Mouse (Mus musculus) C2C12 (cell line): ENCODE results near the gene Hist1h1a. TPM values are rescaled to one million over a fixed set of nuclear protein-coding genes. Genes with fewer than 3 reads are reported as not detected.
A peak's percentile ranks its signal among the peaks of the same experiment; 100 is the strongest.
"Not testable (repeated sequence)": the region's sequence is repeated elsewhere in the genome, so short reads cannot be mapped to it uniquely, and the experiment has no call there.

Experiments used
- H3K27me3 ChIP-seq: one replicate; pipeline ENCODE4 v1.6.1; 2011; ENCODE audit not compliant: control insufficient read depth, insufficient read depth, insufficient read length
- H3K36me3 ChIP-seq: one replicate; pipeline ENCODE4 v1.6.1; 2011; ENCODE audit not compliant: control insufficient read depth, insufficient read depth
- H3K4me3 ChIP-seq: one replicate; pipeline ENCODE4 v1.5.1; 2011; ENCODE audit warnings: mild to moderate bottlenecking, control low read depth; ENCODE audit not compliant: poor library complexity, insufficient read depth, severe bottlenecking
- H3K79me2 ChIP-seq: one replicate; pipeline ENCODE4 v1.6.1; 2011; ENCODE audit not compliant: control insufficient read depth, insufficient read depth
- H3K79me3 ChIP-seq: one replicate; pipeline ENCODE4 v1.6.1; 2011; ENCODE audit warnings: low read depth, control low read depth
- H3ac ChIP-seq: one replicate; pipeline ENCODE3; 2011; ENCODE audit warnings: low read depth; ENCODE audit not compliant: control insufficient read depth, insufficient read length
- CEBPB ChIP-seq: IDR thresholded peaks from one replicate; pipeline ENCODE4 v1.6.1; 2011; ENCODE audit warnings: low read depth, mild to moderate bottlenecking, control low read depth, moderate library complexity
- CTCF ChIP-seq: IDR thresholded peaks from one replicate; pipeline ENCODE4 v1.5.1; 2011; ENCODE audit not compliant: control insufficient read depth, insufficient read depth, insufficient read length
- FOSL1 ChIP-seq: IDR thresholded peaks from one replicate; pipeline ENCODE4 v1.8.0; 2011; ENCODE audit warnings: mild to moderate bottlenecking, low read length; ENCODE audit not compliant: poor library complexity, insufficient read depth, severe bottlenecking
- MAX ChIP-seq: IDR thresholded peaks from one replicate; pipeline ENCODE4 v1.6.1; 2011; ENCODE audit warnings: mild to moderate bottlenecking, control low read depth
- MYOD1 ChIP-seq: IDR thresholded peaks from one replicate; pipeline ENCODE4 v1.6.1; 2011; ENCODE audit warnings: low read depth; ENCODE audit not compliant: control insufficient read depth, insufficient read length
- MYOG ChIP-seq: IDR thresholded peaks from one replicate; pipeline ENCODE4 v1.6.1; 2011; ENCODE audit not compliant: control insufficient read depth, insufficient read length; ENCODE audit errors: extremely low read depth
- USF1 ChIP-seq: IDR thresholded peaks from one replicate; pipeline ENCODE4 v1.6.1; 2011; ENCODE audit warnings: low read depth, mild to moderate bottlenecking, control low read depth, moderate library complexity
- long read RNA-seq, 2 experiments: library from polyadenylated mRNA; unstranded; transcript quantifications; one replicate each; pipeline ENCODE4 v2.0.0; 2019 to 2020
- polyA plus RNA-seq: library from polyadenylated mRNA; unstranded; fragments of >200 nt; fragmentation: generic; extraction: Trizol; gene quantifications from one replicate; pipeline ENCODE4 v1.2.1, GENCODE M21; 2012; ENCODE audit warnings: missing spikeins

Gene Hist1h1a
- 1.5 TPM for polyA plus RNA-seq
- long read RNA-seq, experiment 1, result 0 reads
- long read RNA-seq, experiment 2, result 0 reads

DNA sequence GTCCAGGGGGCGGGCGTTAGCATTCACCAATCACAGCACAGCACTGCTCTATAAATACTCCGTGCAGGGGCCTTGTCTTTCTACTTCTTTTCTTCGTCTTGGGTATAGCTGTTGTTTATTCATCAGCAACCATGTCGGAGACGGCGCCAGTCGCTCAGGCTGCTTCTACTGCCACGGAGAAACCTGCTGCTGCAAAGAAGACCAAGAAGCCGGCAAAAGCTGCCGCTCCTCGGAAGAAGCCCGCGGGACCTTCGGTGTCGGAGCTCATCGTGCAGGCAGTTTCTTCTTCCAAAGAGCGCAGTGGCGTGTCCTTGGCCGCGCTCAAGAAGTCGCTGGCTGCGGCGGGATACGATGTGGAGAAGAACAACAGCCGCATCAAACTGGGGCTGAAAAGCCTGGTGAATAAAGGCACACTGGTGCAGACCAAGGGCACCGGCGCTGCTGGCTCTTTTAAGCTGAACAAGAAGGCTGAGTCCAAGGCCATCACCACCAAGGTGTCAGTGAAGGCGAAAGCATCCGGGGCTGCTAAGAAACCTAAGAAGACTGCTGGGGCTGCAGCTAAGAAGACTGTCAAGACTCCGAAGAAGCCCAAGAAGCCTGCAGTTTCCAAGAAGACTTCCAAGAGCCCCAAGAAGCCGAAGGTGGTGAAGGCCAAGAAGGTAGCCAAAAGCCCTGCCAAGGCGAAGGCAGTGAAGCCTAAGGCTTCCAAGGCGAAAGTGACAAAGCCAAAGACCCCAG lies at the start of gene Hist1h1a:
Gene Hist1h1a (plus strand): TSS at position 81 of the 738 bp plus-strand sequence.
- Histone ChIP-seq H3K4me3 (peak within 1 kb of the TSS; percentile 23), H3ac (no peak within 1 kb of the TSS), H3K27me3 (no peaks in the 10 kb centered on the region), H3K36me3 (no peaks in the 10 kb centered on the region), H3K79me2 (no peaks in the 10 kb centered on the region), H3K79me3 (no peaks in the 10 kb centered on the region)
- no peak for TF ChIP-seq CEBPB
- TF ChIP-seq MAX, result no peak
- TF ChIP-seq MYOD1, result no peak
- no peak for TF ChIP-seq FOSL1
- no peak for TF ChIP-seq USF1
- no peak for TF ChIP-seq CTCF
- no peak for TF ChIP-seq MYOG

DNA sequence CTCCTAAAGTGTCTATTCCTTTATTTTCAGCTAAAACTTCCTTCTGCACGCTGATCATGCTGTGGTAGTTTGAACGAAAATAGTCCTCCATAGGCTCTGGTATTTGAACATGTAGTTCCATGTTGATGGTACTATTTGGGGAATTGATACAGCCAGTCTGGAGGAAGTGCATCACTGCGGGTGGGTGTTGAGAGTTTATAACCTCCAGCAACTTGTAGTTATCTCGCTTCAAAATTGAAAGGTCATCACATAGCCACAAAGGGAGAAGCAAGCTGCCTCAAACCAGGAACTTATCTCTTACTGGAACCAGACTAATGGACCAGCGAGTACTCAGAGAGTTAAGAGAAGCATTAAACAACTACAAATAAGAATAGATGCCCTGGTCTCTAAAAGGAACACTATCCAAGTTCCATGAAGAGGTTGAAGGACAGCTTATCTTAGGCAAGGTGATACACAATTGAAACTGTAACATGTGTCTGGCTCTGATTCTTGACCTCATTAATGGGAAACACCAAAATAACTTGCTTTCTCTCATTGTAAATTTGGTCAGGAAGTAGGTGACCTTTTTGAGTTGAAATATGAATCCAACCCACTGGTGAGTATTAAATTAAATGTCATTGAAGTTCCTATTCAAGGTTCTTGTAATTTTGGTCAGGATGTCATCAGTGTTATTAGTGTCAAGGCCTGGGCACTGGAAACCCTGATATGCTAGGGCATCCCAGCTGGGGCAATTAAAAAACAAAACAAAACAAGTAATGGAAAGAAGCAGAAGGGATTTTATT lies 47.0 kb upstream of the Hist1h1a start:
- no peaks in the 10 kb centered on the region for H3K79me3 ChIP-seq
- H3ac ChIP-seq, result no peak overlapping the region
- no peak overlapping the region for H3K4me3 ChIP-seq
- H3K27me3 ChIP-seq, result no peaks in the 10 kb centered on the region
- no peaks in the 10 kb centered on the region for H3K79me2 ChIP-seq
- TF ChIP-seq USF1 (no peak), CEBPB (no peak), MYOD1 (no peak), MAX (no peak), CTCF (no peak), MYOG (no peak), FOSL1 (no peak)
- no peaks in the 10 kb centered on the region for H3K36me3 ChIP-seq

DNA sequence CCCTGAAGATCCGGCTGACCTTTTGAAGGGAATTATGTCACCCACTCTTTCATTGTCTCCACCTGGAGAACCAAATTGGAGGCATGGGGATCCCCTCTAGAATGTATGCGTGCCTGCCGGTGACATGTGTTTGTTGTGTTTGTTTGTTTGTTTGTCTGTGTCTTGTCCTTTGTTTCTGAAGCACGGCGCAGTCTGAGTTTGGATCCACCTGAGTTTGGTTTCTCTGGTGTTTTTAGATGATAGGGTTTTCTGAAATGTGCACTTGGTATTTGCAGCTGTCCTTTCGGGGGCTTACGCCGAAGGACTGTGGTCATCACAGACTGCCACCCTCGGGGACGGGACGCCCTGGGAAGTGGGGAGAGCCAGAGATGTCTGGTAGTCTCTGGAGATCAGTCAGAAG lies 46.3 kb upstream of the Hist1h1a start:
- Histone ChIP-seq H3ac (no peak overlapping the region), H3K79me2 (no peaks in the 10 kb centered on the region), H3K36me3 (no peaks in the 10 kb centered on the region), H3K4me3 (no peak overlapping the region), H3K79me3 (no peaks in the 10 kb centered on the region), H3K27me3 (no peaks in the 10 kb centered on the region)
- TF ChIP-seq MAX (no peak), USF1 (no peak), FOSL1 (no peak), MYOD1 (no peak), CTCF (no peak), CEBPB (no peak), MYOG (no peak)

DNA sequence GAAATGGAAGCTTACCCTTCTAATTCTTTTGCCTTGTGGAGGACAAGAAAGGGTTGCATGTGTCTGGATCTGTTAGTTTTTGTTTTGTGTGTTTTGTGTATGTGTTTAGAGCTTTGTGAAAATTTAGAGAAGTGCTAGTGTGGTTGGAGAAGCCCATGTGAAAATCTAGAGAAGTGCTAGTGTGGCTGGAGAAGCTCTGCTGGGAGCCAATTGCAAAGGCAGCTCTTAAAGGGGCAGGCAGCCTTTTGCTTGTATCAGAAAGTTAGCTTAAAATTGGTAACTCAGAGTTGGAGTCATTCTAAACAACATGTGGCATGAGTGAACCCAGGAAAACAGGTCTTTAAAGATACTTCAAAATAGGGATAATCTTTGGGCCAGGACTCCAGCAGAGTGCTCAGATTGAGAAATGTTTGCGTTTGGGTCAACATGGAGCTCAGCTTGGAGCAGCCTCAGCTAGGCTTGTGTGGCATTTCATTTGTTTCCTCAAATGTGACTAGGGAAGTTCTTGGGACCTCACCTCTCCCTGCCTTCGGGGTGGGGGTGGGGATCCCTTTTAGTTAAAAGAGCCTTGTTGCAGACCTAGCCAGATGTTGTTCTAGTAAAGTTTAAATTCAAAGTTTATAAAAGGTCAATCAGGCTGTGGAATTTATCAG lies 45.7 kb upstream of the Hist1h1a start:
- H3K4me3 ChIP-seq, H3K27me3 ChIP-seq, H3K79me3 ChIP-seq, H3ac ChIP-seq, H3K79me2 ChIP-seq, H3K36me3 ChIP-seq: not testable (repeated sequence)

DNA sequence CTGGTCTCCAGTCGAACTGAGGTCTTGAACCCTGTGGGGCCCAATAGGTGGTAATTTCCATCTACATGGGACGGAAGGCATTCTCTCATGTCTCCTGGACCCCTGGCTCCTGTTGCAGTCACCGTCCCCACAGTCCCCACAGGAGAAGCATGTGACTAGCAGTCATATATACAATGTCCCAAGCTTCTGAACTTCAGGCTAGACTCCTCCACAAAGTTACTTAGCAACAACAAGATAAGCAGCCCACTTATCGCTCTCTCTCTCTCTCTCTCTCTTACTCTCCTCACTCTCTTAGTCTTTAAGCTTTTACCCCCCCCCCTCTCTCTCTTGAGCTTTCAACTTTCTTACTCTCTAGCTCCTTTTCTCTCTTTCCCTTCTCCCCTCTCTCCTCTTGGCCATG lies 39.2 kb upstream of the Hist1h1a start:
- TF ChIP-seq MYOD1, result no peak
- TF ChIP-seq MAX, result no peak
- no peak for TF ChIP-seq CTCF
- TF ChIP-seq CEBPB, result no peak
- TF ChIP-seq FOSL1, result no peak
- no peak for TF ChIP-seq MYOG
- TF ChIP-seq USF1, result no peak
- no peaks in the 10 kb centered on the region for H3K36me3 ChIP-seq
- no peak overlapping the region for H3ac ChIP-seq
- no peaks in the 10 kb centered on the region for H3K79me2 ChIP-seq
- H3K27me3 ChIP-seq, result no peaks in the 10 kb centered on the region
- H3K4me3 ChIP-seq, result no peak overlapping the region
- no peaks in the 10 kb centered on the region for H3K79me3 ChIP-seq

DNA sequence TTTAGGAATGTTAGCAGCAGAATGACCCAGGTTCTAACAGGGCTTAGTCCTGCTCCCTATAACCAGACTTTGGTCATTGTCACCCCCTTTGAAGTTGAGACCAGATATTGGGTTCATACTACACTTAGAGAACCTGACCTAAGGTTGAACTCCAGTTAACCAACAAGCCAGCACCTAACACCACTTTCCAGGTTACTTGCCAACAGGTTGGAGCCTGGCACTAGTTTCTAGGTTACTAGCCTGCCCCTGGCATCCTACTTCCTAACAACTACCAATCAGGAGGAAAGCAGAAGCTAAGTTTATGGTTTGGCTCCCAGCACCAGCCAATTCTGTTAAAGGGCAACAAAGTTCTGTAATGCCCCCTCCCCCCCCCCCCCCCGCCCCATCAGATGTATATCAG lies 38.3 kb upstream of the Hist1h1a start:
- Histone ChIP-seq H3K4me3 (no peak overlapping the region), H3K79me2 (no peaks in the 10 kb centered on the region), H3K36me3 (no peaks in the 10 kb centered on the region), H3ac (no peak overlapping the region), H3K27me3 (no peaks in the 10 kb centered on the region), H3K79me3 (no peaks in the 10 kb centered on the region)
- no peak for TF ChIP-seq USF1
- no peak for TF ChIP-seq MYOG
- TF ChIP-seq CTCF, result no peak
- no peak for TF ChIP-seq MAX
- no peak for TF ChIP-seq MYOD1
- TF ChIP-seq FOSL1, result no peak
- TF ChIP-seq CEBPB, result no peak
